Mouse (Mus musculus) midbrain, postnatal 0 days (tissue): Measurements from ENCODE around the gene Alg14. TPM values are rescaled to one million over a fixed set of nuclear protein-coding genes. Genes with fewer than 3 reads are reported as not detected.

ENCODE experiments used
- ATAC-seq: fragments of 200-750 bp; cut with Nextera tagmentation; 2 replicates; pipeline ENCODE4 v1.8.0; 2017; ENCODE audit warnings: moderate number of reproducible peaks, mild to moderate bottlenecking, moderate TSS enrichment, moderate library complexity; ENCODE audit not compliant: low FRiP score
- DNase-seq: peaks from one replicate; pipeline ENCODE4 v3.0.0-alpha.2; 2015; ENCODE audit warnings: low spot score
- H3K27ac ChIP-seq: fragments of 300-500 bp; sonication (generic); 2 replicates; pipeline ENCODE4 v1.5.1; 2014; ENCODE audit warnings: low read depth, mild to moderate bottlenecking, low read length, mixed read lengths
- H3K27me3 ChIP-seq: fragments of 300-500 bp; sonication (generic); 2 replicates; pipeline ENCODE4 v1.6.1; 2014; ENCODE audit warnings: low read length, control low read depth, mixed read lengths; ENCODE audit not compliant: insufficient read depth
- H3K36me3 ChIP-seq: fragments of 300-500 bp; sonication (generic); 2 replicates; pipeline ENCODE4 v1.6.1; 2014; ENCODE audit warnings: low read length, control low read depth, mixed read lengths; ENCODE audit not compliant: insufficient read depth
- H3K4me1 ChIP-seq: fragments of 300-500 bp; sonication (generic); 2 replicates; pipeline ENCODE4 v1.6.1; 2014; ENCODE audit warnings: mild to moderate bottlenecking, control low read depth, antibody characterized with exemption, low read length, mixed read lengths; ENCODE audit not compliant: insufficient read depth
- H3K4me2 ChIP-seq: fragments of 300-500 bp; sonication (generic); 2 replicates; pipeline ENCODE4 v1.6.1; 2014; ENCODE audit warnings: low read depth, mild to moderate bottlenecking, low read length, mixed read lengths; ENCODE audit not compliant: poor library complexity, severe bottlenecking
- H3K4me3 ChIP-seq: fragments of 300-500 bp; sonication (generic); 2 replicates; pipeline ENCODE4 v1.5.1; 2014; ENCODE audit warnings: low read depth, mild to moderate bottlenecking, low read length, moderate library complexity
- H3K9ac ChIP-seq: fragments of 300-500 bp; sonication (generic); replicated peaks from 2 replicates; pipeline ENCODE4 v1.6.1; 2014; ENCODE audit warnings: mild to moderate bottlenecking, low read length, moderate library complexity, mixed read lengths; ENCODE audit not compliant: poor library complexity, severe bottlenecking
- H3K9me3 ChIP-seq: fragments of 300-500 bp; sonication (generic); 2 replicates; pipeline ENCODE4 v1.6.1; 2016; ENCODE audit warnings: low read length, control low read depth
- CTCF ChIP-seq: IDR thresholded peaks from 2 replicates; pipeline ENCODE4 v1.5.1; 2016; ENCODE audit warnings: antibody characterized with exemption, mild to moderate bottlenecking
- WGBS: fragments of 180-500 bp; shearing (Covaris S2); extraction: QIAGEN DNeasy Blood & Tissue Kit; methylation state at CpG from one replicate; pipeline ENCODE4 v1.1.7; 2014; 5-methylcytosine and 5-hydroxymethylcytosine counted together
- polyA plus RNA-seq: library from polyadenylated mRNA; unstranded; fragments of >200 nt; fragmentation: Nextera tagmentation; extraction: Ambion mirVana; gene quantifications from 2 replicates; pipeline ENCODE4 v1.2.1, GENCODE M21; 2015
- total RNA-seq: library from RNA; depleted of rRNA; stranded (reverse); fragments of >200 nt; gene quantifications from 2 replicates; pipeline ENCODE4 v1.2.3, GENCODE M21; 2014

The Alg14 gene
- total and polyA plus RNA-seq, 2 experiments from 2014 or later, result 18.8 to 26.0 TPM

- WGBS, result 81% methylated on average over 8 of the region's 8 CpGs
- Histone ChIP-seq H3K9me3 (no peaks in the 10 kb centered on the region), H3K4me2 (no peak overlapping the region), H3K9ac (no peak overlapping the region), H3K36me3 (no peaks in the 10 kb centered on the region), H3K4me3 (no peak overlapping the region), H3K27me3 (no peaks in the 10 kb centered on the region), H3K4me1 (no peaks in the 10 kb centered on the region), H3K27ac (no peak overlapping the region)
- TF ChIP-seq CTCF, result no peak
- DNase-seq (no peak), ATAC-seq (no peak)
These were observed 73.6 kb downstream of the Alg14 start for GRCm38 (mm10) chr3:121365131-121365530.

GRCm38 (mm10) chr3:121368616-121369015, 77.0 kb downstream of the Alg14 start:
- no peak for TF ChIP-seq CTCF
- no peaks in the 10 kb centered on the region for H3K9me3 ChIP-seq
- no peak overlapping the region for H3K4me3 ChIP-seq
- DNase-seq (no peak), ATAC-seq (no peak)
- H3K4me2 ChIP-seq, result no peak overlapping the region
- no peaks in the 10 kb centered on the region for H3K4me1 ChIP-seq
- no peaks in the 10 kb centered on the region for H3K27me3 ChIP-seq
- H3K36me3 ChIP-seq, result no peaks in the 10 kb centered on the region
- no peak overlapping the region for H3K27ac ChIP-seq
- H3K9ac ChIP-seq, result no peak overlapping the region
- 93% methylated on average over 4 of the region's 4 CpGs for WGBS

GRCm38 (mm10) chr3:121369517-121369916, 77.9 kb downstream of the Alg14 start:
- DNase-seq (no peak), ATAC-seq (no peak; the same call in 1 of the 2 replicates)
- Histone ChIP-seq H3K36me3 (no peaks in the 10 kb centered on the region), H3K9ac (no peak overlapping the region), H3K4me2 (no peak overlapping the region), H3K27ac (no peak overlapping the region), H3K27me3 (no peaks in the 10 kb centered on the region), H3K4me3 (no peak overlapping the region), H3K9me3 (no peaks in the 10 kb centered on the region), H3K4me1 (no peaks in the 10 kb centered on the region)
- TF ChIP-seq CTCF, result no peak
- 86% methylated on average over 6 of the region's 6 CpGs for WGBS

- no peaks in the 10 kb centered on the region for H3K9me3 ChIP-seq
- ATAC-seq (no peak), DNase-seq (no peak)
- H3K4me2 ChIP-seq, result no peak overlapping the region
- no peak overlapping the region for H3K27ac ChIP-seq
- H3K9ac ChIP-seq, result no peak overlapping the region
- H3K27me3 ChIP-seq, result no peaks in the 10 kb centered on the region
- WGBS, result 85% methylated on average over 13 of the region's 13 CpGs
- TF ChIP-seq CTCF, result no peak
- H3K4me1 ChIP-seq, result no peaks in the 10 kb centered on the region
- H3K4me3 ChIP-seq, result no peak overlapping the region
- no peaks in the 10 kb centered on the region for H3K36me3 ChIP-seq
These were observed 78.7 kb downstream of the Alg14 start for GRCm38 (mm10) chr3:121370301-121370700.

- Histone ChIP-seq H3K4me1 (no peaks in the 10 kb centered on the region), H3K9ac (no peak overlapping the region), H3K4me2 (no peak overlapping the region), H3K27me3 (no peaks in the 10 kb centered on the region), H3K36me3 (no peaks in the 10 kb centered on the region), H3K4me3 (no peak overlapping the region), H3K27ac (no peak overlapping the region), H3K9me3 (no peaks in the 10 kb centered on the region)
- DNase-seq, result peak; percentile 44
- TF ChIP-seq CTCF, result no peak
- ATAC-seq, result no peak
- WGBS, result 42% methylated on average over 12 of the region's 12 CpGs
These were observed 79.4 kb downstream of the Alg14 start for GRCm38 (mm10) chr3:121370830-121371526.

GRCm38 (mm10) chr3:121371527-121372220, 80.1 kb downstream of the Alg14 start:
- WGBS, result 85% methylated on average over 8 of the region's 8 CpGs
- Histone ChIP-seq H3K4me1 (no peaks in the 10 kb centered on the region), H3K4me3 (no peak overlapping the region), H3K9ac (no peak overlapping the region), H3K36me3 (no peaks in the 10 kb centered on the region), H3K27me3 (no peaks in the 10 kb centered on the region), H3K4me2 (no peak overlapping the region), H3K27ac (no peak overlapping the region), H3K9me3 (no peaks in the 10 kb centered on the region)
- ATAC-seq (no peak), DNase-seq (no peak)
- no peak for TF ChIP-seq CTCF
